Mouse (Mus musculus) thymus, adult 2 months (tissue): ENCODE data around the gene Esr2.

Experiments
- CTCF ChIP-seq: fragments of 200-500 bp; IDR thresholded peaks from 2 replicates; pipeline ENCODE4 v1.5.1; 2012; ENCODE audit warnings: mild to moderate bottlenecking, control low read depth, low read length, moderate library complexity, borderline replicate concordance; ENCODE audit not compliant: control insufficient read depth, poor library complexity, insufficient read depth; ENCODE audit errors: extremely low read depth
- POLR2A ChIP-seq: fragments of 200-500 bp; IDR thresholded peaks from 2 replicates; pipeline ENCODE4 v1.6.1; 2012; ENCODE audit warnings: mild to moderate bottlenecking, low read length, control low read depth, moderate library complexity; ENCODE audit not compliant: control insufficient read depth, poor library complexity, insufficient read depth; ENCODE audit errors: extremely low read depth

GRCm38 (mm10) chr12:76109646-76110405 is 67.2 kb downstream of the Esr2 start:
- TF ChIP-seq POLR2A (no peak), CTCF (no peak)
